ENCODE assay signal across 8 mouse cellular contexts in the genomic region with DNA sequence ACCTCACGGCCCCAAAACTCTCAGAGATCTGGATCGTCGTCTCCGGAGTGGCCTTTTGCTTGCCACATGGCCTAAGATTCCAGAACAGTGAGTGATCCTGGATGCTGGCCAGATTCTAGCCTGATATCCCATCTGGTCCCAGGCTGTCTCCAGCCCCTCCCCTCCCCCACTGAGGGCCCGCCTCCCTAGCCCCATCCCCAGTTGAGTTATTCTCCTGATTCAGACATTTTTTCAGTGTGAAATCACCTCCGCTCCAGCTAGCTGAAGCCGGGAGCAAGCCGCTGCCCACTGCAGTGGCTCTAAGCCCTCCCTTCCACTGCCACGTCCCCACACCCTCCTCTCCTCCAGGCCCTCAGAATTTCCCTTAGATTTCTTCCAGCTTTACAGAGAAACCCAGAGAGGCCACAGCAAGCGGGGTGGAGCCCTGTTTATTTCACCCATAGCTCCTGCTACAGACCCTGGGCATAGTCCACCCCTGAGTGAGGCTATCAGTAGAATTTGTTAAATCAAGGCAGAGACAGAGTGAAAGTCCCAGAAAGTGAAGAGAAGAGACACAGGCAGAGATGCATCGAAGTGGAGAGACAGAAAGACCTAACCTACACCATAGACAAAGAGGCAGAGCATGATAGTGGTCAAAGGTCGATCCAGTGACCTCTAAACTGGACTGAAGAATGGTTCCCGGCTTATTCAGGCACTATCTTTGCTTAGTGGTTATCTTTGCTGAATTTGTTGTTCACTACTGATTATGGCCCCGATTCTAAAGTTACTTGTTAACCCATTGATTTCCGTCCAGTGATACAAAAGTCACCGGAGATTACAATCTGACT. TPM values are rescaled to one million over a fixed set of nuclear protein-coding genes. Genes with fewer than 3 reads are reported as not detected.
DNase-seq lines count a peak whose midpoint lies in the region; ATAC-seq and TF ChIP-seq lines count a peak whose summit lies in the region.

No protein-coding gene starts in this region.

- TF ChIP-seq EP300 in heart, postnatal 0 days (IDR thresholded peaks at IDR 0.05; ENCODE audit: low read depth): 0 out of 2 replicates have a peak, but pooled peaks have one; percentile 14

- no peak for TF ChIP-seq CTCF in spleen, adult 2 months (IDR thresholded peaks at IDR 0.05; ENCODE audit: extremely low read depth, insufficient read depth, insufficient read length, insufficient replicate concordance)
- TF ChIP-seq CTCF in heart, postnatal 0 days (IDR thresholded peaks at IDR 0.05; ENCODE audit: low read depth): no peak

- TF ChIP-seq POLR2A in spleen, adult 2 months (IDR thresholded peaks at IDR 0.05; ENCODE audit: low read depth, low read length): no peak

- no peak overlapping the region for H3K4me2 ChIP-seq in heart, postnatal 0 days (ENCODE audit: low read depth, low read length)
- H3K4me2 ChIP-seq in midbrain, embryonic 11.5 days: no peak overlapping the region

- H3K4me3 ChIP-seq in spleen, adult 2 months (ENCODE audit: extremely low read depth, insufficient read depth, insufficient read length): no peak overlapping the region
- H3K4me3 ChIP-seq in heart, postnatal 0 days (ENCODE audit: low read depth, low read length): no peak overlapping the region
- no peak overlapping the region for H3K4me3 ChIP-seq in midbrain, embryonic 11.5 days (ENCODE audit: low read depth, low read length)

- DNase-seq in spleen, adult 2 months (ENCODE audit: low read depth in 1 of 2, low spot score in 2 of 2): peak in 1 of 2 experiments; percentile 13
- no peak for DNase-seq in spleen, postnatal 14 days (ENCODE audit: low spot score in 2 of 2)
- peak; percentile 99 for DNase-seq in fibroblast of lung, adult 2 months (ENCODE audit: low read depth)
- peak; percentile 87 for DNase-seq in heart, postnatal 0 days (ENCODE audit: low spot score)
- peak; percentile 91 to 94 for DNase-seq in kidney, postnatal 36 days
- DNase-seq in midbrain, embryonic 11.5 days (ENCODE audit: low spot score, missing footprints): peak; percentile 95
- DNase-seq in urinary bladder, postnatal 14 days (ENCODE audit: low spot score): peak; percentile 92

- no peaks in the 10 kb centered on the region for H3K36me3 ChIP-seq in spleen, adult 2 months (ENCODE audit: control insufficient read depth, insufficient read depth, low read length)
- no peaks in the 10 kb centered on the region for H3K36me3 ChIP-seq in heart, postnatal 0 days (replicated peaks; ENCODE audit: control insufficient read depth, insufficient read depth, low read length)
- no peaks in the 10 kb centered on the region for H3K36me3 ChIP-seq in midbrain, embryonic 11.5 days (ENCODE audit: control insufficient read depth, insufficient read depth, low read length)

- no peaks in the 10 kb centered on the region for H3K9me3 ChIP-seq in heart, postnatal 0 days (replicated peaks; ENCODE audit: control insufficient read depth, low read length)
- H3K9me3 ChIP-seq in midbrain, embryonic 11.5 days (ENCODE audit: control insufficient read depth, low read length): no peaks in the 10 kb centered on the region

- ATAC-seq in heart, postnatal 0 days (ENCODE audit: insufficient read depth, low read depth): peak; percentile 81
- ATAC-seq in midbrain, embryonic 11.5 days (ENCODE audit: low FRiP score): peak; percentile 75
- no peak for ATAC-seq in granulocyte monocyte progenitor cell, adult 5-6 weeks (replicated peaks; ENCODE audit: poor library complexity, severe bottlenecking)

- no peak overlapping the region for H3K9ac ChIP-seq in heart, postnatal 0 days (replicated peaks; ENCODE audit: low read depth, low read length)
- peak overlapping the region; percentile 39; the same call in 1 of the 2 replicates for H3K9ac ChIP-seq in midbrain, embryonic 11.5 days (ENCODE audit: low read length)

- no peaks in the 10 kb centered on the region for H3K27me3 ChIP-seq in spleen, adult 2 months (ENCODE audit: control insufficient read depth, insufficient read depth, low read length)
- no peaks in the 10 kb centered on the region for H3K27me3 ChIP-seq in heart, postnatal 0 days (ENCODE audit: control insufficient read depth, insufficient read depth, low read length)
- H3K27me3 ChIP-seq in midbrain, embryonic 11.5 days (ENCODE audit: control insufficient read depth, insufficient read depth, low read length): no peaks in the 10 kb centered on the region

- 71% methylated on average over 16 of the region's 16 CpGs for WGBS in spleen, adult 2 months
- 22% methylated on average over 16 of the region's 16 CpGs for WGBS in heart, postnatal 0 days
- 39% methylated on average over 16 of the region's 16 CpGs for WGBS in midbrain, embryonic 11.5 days

- H3K27ac ChIP-seq in spleen, adult 2 months (ENCODE audit: insufficient read depth, low read length): peak overlapping the region; percentile 46; the same call in 1 of the 2 replicates
- peak overlapping the region; percentile 87 for H3K27ac ChIP-seq in heart, postnatal 0 days (ENCODE audit: low read depth)
- peak overlapping the region; percentile 20 for H3K27ac ChIP-seq in midbrain, embryonic 11.5 days (ENCODE audit: low read depth, low read length)

- peaks cover 3% of the 10 kb centered on the region for H3K4me1 ChIP-seq in spleen, adult 2 months (ENCODE audit: control insufficient read depth, insufficient read depth, insufficient read length)
- H3K4me1 ChIP-seq in heart, postnatal 0 days (ENCODE audit: control insufficient read depth, insufficient read depth): peaks cover 29% of the 10 kb centered on the region
- H3K4me1 ChIP-seq in midbrain, embryonic 11.5 days (ENCODE audit: control insufficient read depth, insufficient read depth, low read length): peaks cover 15% of the 10 kb centered on the region; the same call in 1 of the 2 replicates

RNA-seq across cellular contexts. Expression of a gene that starts 5.4 kb away (rescaled TPM):
- polyA plus RNA-seq in spleen, adult 2 months (2012; rRNA removed): 427 and 627 TPM in 2 replicates
- 829 and 887 TPM in 2 replicates for total RNA-seq in heart, postnatal 0 days (2014; rRNA removed; ENCODE audit: low replicate concordance)
- polyA plus RNA-seq in heart, postnatal 0 days (2015; fragmentation: Nextera tagmentation; extraction: Ambion mirVana): 1,674 and 1,711 TPM in 2 replicates
- 411 and 428 TPM in 2 replicates for polyA plus RNA-seq in midbrain, embryonic 11.5 days (2014; fragmentation: Nextera tagmentation; extraction: Ambion mirVana)
- not detected in 2 replicates for total RNA-seq in granulocyte monocyte progenitor cell, adult 5-6 weeks (2014; fragmentation: Nextera tagmentation)
- total RNA-seq in granulocyte monocyte progenitor cell, adult 5-6 weeks (2017): 0.31 TPM in 1 of 2 replicates, not detected in the other

RNA-seq across cellular contexts. Expression of a gene that starts 32.6 kb away (rescaled TPM):
- polyA plus RNA-seq in spleen, adult 2 months (2012; rRNA removed): 237 and 367 TPM in 2 replicates
- 262 and 340 TPM in 2 replicates for total RNA-seq in heart, postnatal 0 days (2014; rRNA removed; ENCODE audit: low replicate concordance)
- 346 and 351 TPM in 2 replicates for polyA plus RNA-seq in heart, postnatal 0 days (2015; fragmentation: Nextera tagmentation; extraction: Ambion mirVana)
- polyA plus RNA-seq in midbrain, embryonic 11.5 days (2014; fragmentation: Nextera tagmentation; extraction: Ambion mirVana): 217 and 224 TPM in 2 replicates
- 164 and 224 TPM in 2 replicates for total RNA-seq in granulocyte monocyte progenitor cell, adult 5-6 weeks (2014; fragmentation: Nextera tagmentation)
- total RNA-seq in granulocyte monocyte progenitor cell, adult 5-6 weeks (2017): 52.8 and 89.1 TPM in 2 replicates

RNA-seq across cellular contexts. Expression of a gene that starts 41.1 kb away (rescaled TPM):
- 25.1 and 25.3 TPM in 2 replicates for polyA plus RNA-seq in spleen, adult 2 months (2012; rRNA removed)
- 48.5 and 70.6 TPM in 2 replicates for total RNA-seq in heart, postnatal 0 days (2014; rRNA removed; ENCODE audit: low replicate concordance)
- 58.0 and 59.4 TPM in 2 replicates for polyA plus RNA-seq in heart, postnatal 0 days (2015; fragmentation: Nextera tagmentation; extraction: Ambion mirVana)
- polyA plus RNA-seq in midbrain, embryonic 11.5 days (2014; fragmentation: Nextera tagmentation; extraction: Ambion mirVana): 241 and 244 TPM in 2 replicates
- total RNA-seq in granulocyte monocyte progenitor cell, adult 5-6 weeks (2014; fragmentation: Nextera tagmentation): 87.8 and 97.3 TPM in 2 replicates
- 130 and 133 TPM in 2 replicates for total RNA-seq in granulocyte monocyte progenitor cell, adult 5-6 weeks (2017)

Comparison
In these comparisons a context has a peak if more than half of its experiments do, and no peak if none do; other contexts are left out.
1. DNase-seq: peak in fibroblast of lung, adult 2 months (single experiment), heart, postnatal 0 days (single experiment), kidney, postnatal 36 days (2 of 2), midbrain, embryonic 11.5 days (single experiment) and urinary bladder, postnatal 14 days (single experiment); none in spleen, postnatal 14 days (0 of 2).
2. H3K27ac ChIP-seq: peak in every context shown above with its lines; median percentile 87 in heart, postnatal 0 days; 46 in spleen, adult 2 months; 20 in midbrain, embryonic 11.5 days.